Mouse (Mus musculus): ENCODE results near the gene Ufm1.
A peak's percentile ranks its signal among the peaks of the same experiment; 100 is the strongest.

Ufm1 gene

GRCm38 (mm10) chr3:53863383-53864220 is at the start of gene Ufm1:
TSS of gene Ufm1 (minus strand) at chr3:53863830.
- DNase-seq: peak; percentile 94

DNA sequence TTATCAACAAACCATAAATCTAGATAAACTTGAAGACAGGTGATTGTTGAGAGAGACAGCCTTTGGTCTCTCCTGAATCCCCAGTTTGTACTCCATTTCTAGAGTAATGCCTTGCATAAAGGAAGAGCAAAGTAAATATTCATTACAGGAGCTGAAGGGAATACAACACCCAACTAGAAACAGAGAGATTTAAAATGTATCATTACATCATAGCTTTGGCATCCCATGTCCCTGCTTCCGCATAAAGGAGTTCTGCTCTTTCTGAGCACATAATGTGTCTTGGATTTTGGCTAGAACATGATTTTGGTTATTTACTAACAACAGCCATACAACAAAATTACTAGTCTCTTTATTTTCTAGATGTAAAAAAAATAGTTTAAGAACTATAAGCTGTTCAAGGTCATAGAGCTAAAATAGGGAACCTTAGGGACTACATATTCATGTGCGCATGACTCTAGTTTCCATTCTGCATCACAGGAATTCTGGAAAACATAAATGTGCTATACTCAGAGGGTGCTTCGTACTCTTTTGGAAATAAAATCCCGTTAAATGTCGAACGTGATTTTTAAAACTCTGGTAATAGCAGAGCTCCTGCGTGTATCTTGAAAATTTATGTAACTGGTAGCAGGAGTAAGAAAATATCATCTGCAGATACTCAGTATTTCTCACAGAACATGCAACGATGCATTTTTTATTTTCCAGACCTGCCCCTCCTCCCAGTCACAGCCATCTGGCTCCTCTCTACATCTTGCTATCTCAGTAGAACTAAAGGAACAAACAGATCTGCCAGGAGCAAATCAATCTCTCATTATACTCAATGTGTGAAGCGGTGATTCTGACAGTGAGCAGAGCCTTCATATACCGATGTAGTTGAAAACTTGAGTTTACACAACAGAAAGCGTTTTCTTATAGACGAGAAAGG is 27.2 kb upstream of the Ufm1 start:
- DNase-seq: no peak

- DNase-seq: no peak
Observed at GRCm38 (mm10) chr3:53871596-53871995, 8.0 kb upstream of the Ufm1 start.

DNA sequence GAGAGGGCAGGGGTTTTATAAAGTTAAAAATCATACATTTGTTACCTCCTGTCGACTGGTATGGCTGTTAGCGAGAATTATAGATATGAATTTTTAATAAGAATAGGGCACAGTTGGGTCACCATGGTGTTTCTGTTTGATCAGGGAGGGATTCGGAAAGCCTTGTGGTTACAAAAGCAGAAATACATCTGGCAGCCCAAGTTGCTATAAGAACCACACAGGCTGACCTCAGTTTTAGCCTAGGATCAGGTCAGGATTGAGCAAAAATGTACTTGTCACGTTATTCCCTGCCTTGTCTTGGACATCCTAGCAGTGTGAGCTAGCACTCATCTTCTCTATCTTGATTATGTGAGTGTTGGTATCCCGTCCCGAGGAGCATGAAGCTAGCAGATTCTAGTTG is 6.9 kb upstream of the Ufm1 start:
- no peak for DNase-seq

DNA sequence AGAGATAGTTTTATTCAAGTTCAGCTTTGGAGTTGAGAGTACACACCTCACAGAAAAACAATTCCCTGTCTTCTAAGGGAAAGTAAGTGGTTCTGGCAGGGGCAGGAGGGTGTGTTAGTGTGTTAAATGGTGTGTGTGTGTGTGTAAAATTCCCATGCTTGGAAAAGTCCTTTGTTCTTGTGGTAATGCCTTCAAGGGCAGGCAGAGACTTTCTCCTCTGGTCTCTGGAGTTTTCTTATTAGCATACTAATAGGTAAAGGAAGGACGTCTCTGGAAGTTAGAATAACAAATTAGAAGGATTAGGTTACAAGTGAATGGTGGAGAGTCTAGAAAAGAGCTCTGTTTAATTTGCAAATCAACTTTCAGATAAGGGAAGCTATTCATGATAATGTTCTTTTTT is 5.6 kb upstream of the Ufm1 start:
- no peak for DNase-seq

DNA sequence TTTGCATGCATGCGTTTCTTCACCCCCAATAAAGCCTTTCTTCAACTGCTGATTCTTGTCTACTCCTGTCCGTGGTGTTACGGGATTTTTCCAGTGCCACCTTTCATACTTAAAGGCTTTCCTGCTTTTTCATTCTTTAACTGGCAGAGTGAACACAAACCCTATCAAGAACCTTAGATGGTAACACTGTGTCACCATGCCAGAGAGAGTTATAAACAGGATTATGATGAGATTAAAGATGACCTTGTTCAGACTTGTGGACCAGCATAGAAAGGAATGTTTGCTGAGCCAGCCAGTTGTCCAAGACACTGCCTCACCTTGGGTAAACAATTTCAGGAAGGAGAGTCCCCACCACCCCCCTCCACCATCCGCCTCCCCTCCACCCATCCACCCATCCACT is 4.6 kb upstream of the Ufm1 start:
- DNase-seq: no peak

DNA sequence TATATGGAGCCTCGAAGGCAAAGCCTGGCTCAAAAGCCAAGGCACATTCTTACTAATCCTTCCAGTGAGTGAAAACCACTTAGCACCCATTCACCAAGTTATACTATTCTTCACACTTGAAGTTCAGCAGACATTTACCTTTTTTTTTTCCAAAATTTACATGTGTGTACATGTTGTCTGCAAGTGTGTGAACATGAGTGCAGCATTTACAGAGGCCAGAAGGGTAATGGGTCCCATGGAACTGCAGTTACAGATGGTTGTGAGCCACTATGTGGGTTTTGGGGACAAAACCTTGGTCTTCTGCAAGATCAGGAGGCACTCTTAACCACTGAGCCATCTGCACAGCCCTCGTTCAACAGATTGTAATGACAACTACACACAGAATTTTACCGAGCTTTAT is 8.8 kb downstream of the Ufm1 start:
- DNase-seq: no peak

- no peak for DNase-seq
Observed at GRCm38 (mm10) chr3:53854261-53854660, 9.4 kb downstream of the Ufm1 start.

GRCm38 (mm10) chr3:53848262-53848661 is 15.4 kb downstream of the Ufm1 start:
- DNase-seq: no peak

- DNase-seq: no peak
Observed at GRCm38 (mm10) chr3:53847726-53848125, 15.9 kb downstream of the Ufm1 start.

DNA sequence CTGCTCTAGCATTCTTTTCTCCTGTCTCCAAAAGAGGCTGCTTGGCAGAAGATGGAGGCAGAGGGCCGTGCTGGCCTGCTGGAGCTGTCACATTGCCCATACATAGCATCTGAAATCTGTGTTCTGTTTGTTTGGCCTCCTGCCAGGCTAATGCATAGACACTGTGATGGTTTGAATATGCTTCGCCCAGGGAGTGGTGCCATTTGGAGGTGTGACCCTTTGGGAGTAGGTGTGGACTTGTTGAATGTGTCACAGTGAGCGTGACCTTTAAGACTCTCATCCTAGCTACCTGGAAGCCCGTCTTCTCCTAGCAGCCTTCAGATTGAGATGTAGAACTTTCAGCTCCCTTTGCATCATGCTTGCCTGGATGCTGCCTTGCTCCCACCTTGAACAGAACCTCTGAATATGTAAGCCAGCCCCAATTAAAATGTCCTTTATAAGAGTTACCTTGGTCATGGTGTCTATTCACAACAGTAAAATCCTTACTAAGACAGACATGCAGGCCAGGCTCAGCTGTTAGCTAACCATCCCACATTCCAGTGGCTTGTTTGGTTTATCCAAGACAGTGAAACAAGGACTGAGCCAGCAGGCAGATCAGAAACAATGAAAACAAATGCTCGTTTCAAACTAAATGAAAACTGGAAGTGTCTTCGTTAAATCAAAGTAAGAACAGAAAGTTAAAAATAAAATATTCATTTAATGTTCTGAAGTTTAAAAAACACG is 17.3 kb downstream of the Ufm1 start:
- no peak for DNase-seq

- no peak for DNase-seq
Observed at GRCm38 (mm10) chr3:53844786-53845185, 18.8 kb downstream of the Ufm1 start, which contains the start of gene Gm10985. TSS of gene Gm10985 (plus strand) at chr3:53845086.

GRCm38 (mm10) chr3:53834238-53834637 is 29.4 kb downstream of the Ufm1 start:
- no peak for DNase-seq

DNA sequence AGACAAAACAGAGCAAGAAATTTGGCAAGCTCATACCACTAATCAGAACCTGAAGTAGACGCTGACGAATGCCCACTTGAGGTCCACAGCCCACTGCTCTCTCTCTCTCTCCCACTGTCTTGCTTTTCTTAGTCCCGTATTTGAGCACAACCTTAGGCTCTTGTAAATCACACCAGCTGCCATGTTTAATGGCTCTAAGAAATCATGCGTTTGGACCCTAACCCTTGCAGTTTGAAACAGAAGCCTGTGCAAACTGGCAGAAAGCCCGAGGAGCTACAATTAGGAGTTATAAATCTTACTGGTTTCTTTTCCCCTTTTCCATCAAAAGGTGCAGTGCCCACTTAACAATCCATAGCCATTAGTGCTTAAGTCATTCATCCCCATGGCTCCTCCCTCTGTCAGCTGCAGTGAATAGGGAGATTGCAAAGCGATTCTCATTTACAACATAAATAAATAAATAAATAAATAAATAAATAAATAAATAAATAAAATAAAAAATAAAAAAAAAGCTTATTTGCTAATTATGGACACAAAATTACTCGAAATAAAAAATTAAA is 50.1 kb downstream of the Ufm1 start:
- DNase-seq: no peak
